Mouse (Mus musculus) liver, embryonic 14.5 days (tissue): ENCODE measurements around the gene Pon2. TPM values are rescaled to one million over a fixed set of nuclear protein-coding genes. Genes with fewer than 3 reads are reported as not detected.

Experiments used
- ATAC-seq: fragments of 200-750 bp; cut with Nextera tagmentation; 2 replicates; pipeline ENCODE4 v1.8.0; 2017; ENCODE audit warnings: moderate number of reproducible peaks, mild to moderate bottlenecking, moderate library complexity; ENCODE audit not compliant: insufficient read depth
- DNase-seq, 3 experiments: peaks; one replicate each; pipeline ENCODE4 v3.0.0-alpha.2; 2012 to 2013; ENCODE audit warnings: low read depth in 3 of 3, low spot score in 3 of 3
- H3K27ac ChIP-seq: fragments of 300-500 bp; sonication (generic); 2 replicates; pipeline ENCODE4 v1.5.1; 2014; ENCODE audit warnings: moderate library complexity, mild to moderate bottlenecking, control low read depth, inconsistent platforms
- H3K27me3 ChIP-seq: fragments of 300-500 bp; sonication (generic); 2 replicates; pipeline ENCODE4 v1.6.1; 2014; ENCODE audit warnings: mild to moderate bottlenecking, low read length, moderate library complexity; ENCODE audit not compliant: control insufficient read depth, insufficient read depth
- H3K36me3 ChIP-seq: fragments of 300-500 bp; sonication (generic); replicated peaks from 2 replicates; pipeline ENCODE4 v1.6.1; 2014; ENCODE audit warnings: low read depth; ENCODE audit not compliant: control insufficient read depth, insufficient read depth
- H3K4me1 ChIP-seq, 2 experiments: fragments of 200-500 bp in 1 of 2; fragments of 300-500 bp in 1 of 2; sonication (generic) in 1 of 2; replicated peaks; 2 replicates each; pipeline ENCODE4 v1.6.1; 2012 to 2014; ENCODE audit warnings: antibody characterized with exemption in 1 of 2, inconsistent platforms in 1 of 2, low read length in 1 of 2; ENCODE audit not compliant: control insufficient read depth in 2 of 2, insufficient read depth in 2 of 2
- H3K4me2 ChIP-seq: fragments of 300-500 bp; sonication (generic); 2 replicates; pipeline ENCODE4 v1.6.1; 2014; ENCODE audit warnings: low read depth, mild to moderate bottlenecking, control low read depth, moderate library complexity
- H3K4me3 ChIP-seq, 2 experiments: fragments of 200-500 bp in 1 of 2; fragments of 300-500 bp in 1 of 2; sonication (generic) in 1 of 2; 2 replicates each; pipeline ENCODE4 v1.5.1; 2012 to 2014; ENCODE audit warnings: low read depth in 2 of 2, low read length in 2 of 2, mild to moderate bottlenecking in 2 of 2, control low read depth in 1 of 2, inconsistent platforms in 1 of 2, moderate library complexity in 1 of 2; ENCODE audit not compliant: insufficient read depth in 1 of 2
- H3K9ac ChIP-seq: fragments of 300-500 bp; sonication (generic); replicated peaks from 2 replicates; pipeline ENCODE4 v1.6.1; 2014; ENCODE audit warnings: mild to moderate bottlenecking, control low read depth, moderate library complexity
- H3K9me3 ChIP-seq: fragments of 300-500 bp; sonication (generic); 2 replicates; pipeline ENCODE4 v1.6.1; 2016; ENCODE audit warnings: low read length, mixed read lengths; ENCODE audit not compliant: control insufficient read depth
- CTCF ChIP-seq: IDR thresholded peaks from 2 replicates; pipeline ENCODE4 v1.5.1; 2016; ENCODE audit warnings: antibody characterized with exemption, low read depth, control low read depth
- EP300 ChIP-seq: IDR thresholded peaks from 2 replicates; pipeline ENCODE4 v1.6.1; 2016; ENCODE audit warnings: antibody characterized with exemption, low read depth
- WGBS: fragments of 180-500 bp; shearing (Covaris S2); extraction: QIAGEN DNeasy Blood & Tissue Kit; methylation state at CpG from one replicate; pipeline ENCODE4 v1.1.7; 2014; ENCODE audit not compliant: insufficient replicate concordance; 5-methylcytosine and 5-hydroxymethylcytosine counted together
- polyA plus RNA-seq, 2 experiments: library from polyadenylated mRNA; depleted of rRNA in 1 of 2; stranded (reverse) in 1 of 2; unstranded in 1 of 2; fragments of >200 nt; fragmentation: Nextera tagmentation in 1 of 2; extraction: Ambion mirVana in 1 of 2; gene quantifications; 2 replicates each; pipeline versions ENCODE4 v1.2.1 to v1.2.3; 2012 to 2014

Gene Pon2
- polyA plus RNA-seq, 2 experiments: 27.3 to 32.5 TPM

DNA sequence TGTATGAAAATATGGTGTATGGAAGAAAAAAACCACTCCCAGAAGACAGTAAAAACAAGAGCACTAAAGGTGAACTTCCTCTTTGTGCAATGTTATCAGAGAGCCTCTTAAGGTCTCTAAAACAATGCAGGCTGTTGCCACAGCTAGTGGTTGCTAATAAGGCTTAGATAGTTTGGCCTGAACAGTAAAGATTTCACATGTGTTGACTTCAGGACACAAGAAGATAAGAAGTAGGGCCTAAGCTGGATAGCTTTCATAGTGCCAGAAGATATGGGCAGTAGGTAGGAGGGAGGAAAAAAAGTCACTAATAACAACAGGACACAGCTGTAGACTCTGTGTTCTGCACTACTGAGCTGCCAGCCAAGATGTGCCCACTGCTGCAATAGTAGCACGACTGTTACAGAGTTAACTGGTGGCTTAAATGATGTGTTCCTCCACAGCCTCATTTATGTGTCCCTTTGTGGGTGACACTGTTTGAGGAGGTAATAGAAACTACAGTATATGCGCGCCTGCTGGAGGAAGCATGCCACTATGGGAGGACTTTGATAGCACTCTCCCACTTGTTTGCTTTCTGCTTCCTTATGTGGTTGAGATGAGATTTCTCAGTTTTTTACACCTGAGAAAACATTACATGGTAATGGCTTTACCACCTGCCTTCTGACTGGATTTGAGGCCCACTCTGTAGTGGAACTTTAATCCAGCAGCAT, 17.0 kb upstream of the Pon2 start:
- Histone ChIP-seq H3K9ac (no peak overlapping the region), H3K27ac (peak overlapping the region; percentile 46), H3K27me3 (no peaks in the 10 kb centered on the region), H3K9me3 (no peaks in the 10 kb centered on the region), H3K36me3 (no peaks in the 10 kb centered on the region), H3K4me3 (no peak overlapping the region), H3K4me2 (no peak overlapping the region), H3K4me1 (peaks cover 13 to 20% of the 10 kb centered on the region in 2 experiments)
- WGBS: 23% methylated on average over 3 of the region's 3 CpGs
- ATAC-seq (peak; percentile 92), DNase-seq (peak; percentile 52 to 69 (median 67))
- TF ChIP-seq EP300 (peak; percentile 94), CTCF (no peak)

DNA sequence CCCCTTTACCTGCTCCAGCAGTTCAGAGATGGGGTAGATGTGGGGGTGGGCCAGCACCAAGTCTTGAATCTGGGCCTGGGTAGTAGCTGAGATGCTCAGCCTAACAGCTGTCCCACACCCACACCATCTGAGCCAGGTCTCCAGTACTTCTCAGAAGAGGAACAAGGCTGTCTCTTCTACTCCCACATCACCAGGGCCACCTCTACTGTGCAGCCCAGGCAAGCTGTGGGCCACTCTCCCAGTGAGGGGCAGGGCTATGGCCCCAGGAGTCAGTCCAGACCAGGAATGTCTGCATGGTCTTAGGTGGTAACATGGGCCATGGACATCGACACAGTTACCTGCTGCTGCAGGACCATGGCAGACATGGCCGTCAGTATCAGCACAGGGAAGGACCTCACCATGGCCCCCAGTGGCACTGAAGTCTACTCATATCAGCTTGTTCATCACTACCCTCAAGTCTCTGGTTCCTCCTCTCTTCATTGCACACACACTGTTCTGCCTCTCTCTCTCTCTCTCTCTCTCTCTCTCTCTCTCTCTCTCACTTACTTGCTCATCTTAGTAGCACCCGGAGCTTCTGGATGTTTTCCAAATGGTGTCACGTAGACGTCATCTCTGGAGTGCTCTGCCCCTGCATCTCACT, 15.8 kb upstream of the Pon2 start:
- Histone ChIP-seq H3K36me3 (no peaks in the 10 kb centered on the region), H3K27me3 (no peaks in the 10 kb centered on the region), H3K27ac (peak overlapping the region; percentile 46), H3K4me3 (no peak overlapping the region), H3K4me2 (no peak overlapping the region), H3K4me1 (peaks cover 13 to 20% of the 10 kb centered on the region in 2 experiments), H3K9ac (no peak overlapping the region; the same call in 1 of the 2 replicates), H3K9me3 (no peaks in the 10 kb centered on the region)
- no peak for DNase-seq
- 38% methylated on average over 5 of the region's 5 CpGs for WGBS
- peak; percentile 22; the same call in 1 of the 2 replicates for ATAC-seq
- no peak for TF ChIP-seq EP300
- no peak for TF ChIP-seq CTCF

DNA sequence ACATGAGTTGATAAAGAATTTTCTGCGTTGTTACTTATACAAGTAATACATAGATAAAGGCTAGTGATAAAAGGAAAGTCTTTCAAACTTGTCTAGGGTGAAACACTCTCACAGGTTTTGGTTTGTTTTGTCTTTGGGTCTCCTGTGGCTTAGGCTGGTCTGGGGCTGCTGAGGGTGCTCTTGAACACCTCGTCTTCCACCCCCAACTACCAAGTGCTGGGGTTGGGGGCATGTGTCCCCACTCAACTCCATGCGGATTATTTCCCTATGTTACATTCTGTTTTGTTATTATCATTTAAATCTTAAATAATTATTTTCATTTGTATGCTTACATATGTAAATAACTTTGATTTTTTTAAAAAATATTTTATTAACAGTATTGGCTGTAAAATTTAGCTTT, 12.2 kb upstream of the Pon2 start:
- no peak for TF ChIP-seq EP300
- TF ChIP-seq CTCF: no peak
- Histone ChIP-seq H3K4me3 (no peak overlapping the region), H3K36me3 (no peaks in the 10 kb centered on the region), H3K4me1 (peaks cover 13 to 18% of the 10 kb centered on the region in 2 experiments), H3K4me2 (no peak overlapping the region), H3K9ac (no peak overlapping the region), H3K27ac (no peak overlapping the region), H3K9me3 (no peaks in the 10 kb centered on the region), H3K27me3 (no peaks in the 10 kb centered on the region)
- 57% methylated on average over 3 of the region's 3 CpGs for WGBS
- DNase-seq (no peak), ATAC-seq (no peak)

DNA sequence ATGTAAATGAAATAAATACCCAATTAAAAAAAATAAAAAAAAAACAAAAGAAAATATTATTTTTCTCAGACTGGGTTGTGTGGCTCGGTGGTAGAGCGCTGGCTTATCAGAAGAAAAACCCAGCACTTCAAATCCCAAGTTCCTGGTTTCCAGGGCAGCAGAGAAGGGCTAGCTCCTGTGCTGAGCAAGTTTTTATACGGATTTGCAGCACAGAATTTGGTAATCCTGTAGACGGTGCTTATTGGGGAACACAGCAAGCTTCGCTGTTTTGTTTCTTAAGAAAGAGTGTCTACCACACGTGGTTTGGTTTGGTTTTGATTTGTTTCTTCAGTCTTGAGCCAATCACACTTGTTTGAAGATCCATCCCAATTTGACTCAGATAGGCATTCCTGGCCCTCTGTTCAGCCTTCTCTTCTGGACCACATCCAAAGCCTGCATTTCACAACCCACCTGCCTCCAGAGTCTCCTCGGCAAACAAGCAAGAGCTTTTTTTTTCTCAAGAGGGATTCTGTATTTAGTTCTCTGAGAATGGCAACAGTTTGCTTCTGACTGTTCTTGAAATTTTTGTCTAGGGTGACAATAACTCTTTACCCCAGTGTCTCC, 11.4 kb upstream of the Pon2 start:
- peaks cover 10 to 11% of the 10 kb centered on the region in 2 experiments for H3K4me1 ChIP-seq
- H3K4me2 ChIP-seq: no peak overlapping the region
- H3K9me3 ChIP-seq: no peaks in the 10 kb centered on the region
- H3K9ac ChIP-seq: no peak overlapping the region
- no peaks in the 10 kb centered on the region for H3K36me3 ChIP-seq
- no peak for TF ChIP-seq EP300
- no peak for TF ChIP-seq CTCF
- no peaks in the 10 kb centered on the region for H3K27me3 ChIP-seq
- H3K27ac ChIP-seq: no peak overlapping the region
- ATAC-seq: no peak
- WGBS: 69% methylated on average over 7 of the region's 7 CpGs
- no peak for DNase-seq
- H3K4me3 ChIP-seq: no peak overlapping the region

DNA sequence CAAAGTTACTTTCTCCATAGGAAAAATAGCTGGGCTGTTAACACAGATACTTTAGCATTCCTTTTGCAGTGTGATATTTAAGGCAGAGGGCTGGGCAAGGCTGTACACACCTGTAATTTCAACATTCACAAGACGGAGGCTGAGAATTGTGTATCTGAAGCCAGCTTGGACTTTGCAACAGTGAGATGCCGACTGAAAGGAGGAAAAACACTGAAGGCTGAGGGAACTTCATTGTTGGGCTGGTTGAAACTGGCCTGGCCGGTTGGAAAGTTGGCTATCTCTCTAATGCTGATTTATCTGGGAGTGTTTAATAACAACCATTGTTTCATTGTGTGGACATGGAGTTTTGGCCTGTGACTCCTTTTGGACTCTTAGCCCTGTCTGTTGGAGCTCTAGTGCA, 7.7 kb upstream of the Pon2 start:
- Histone ChIP-seq H3K27me3 (no peaks in the 10 kb centered on the region), H3K36me3 (no peaks in the 10 kb centered on the region), H3K4me1 (no peaks in the 10 kb centered on the region), H3K9me3 (no peaks in the 10 kb centered on the region), H3K27ac (no peak overlapping the region), H3K4me3 (no peak overlapping the region), H3K4me2 (no peak overlapping the region), H3K9ac (no peak overlapping the region)
- WGBS: 61% methylated on average over 3 of the region's 3 CpGs
- TF ChIP-seq EP300: no peak
- no peak for TF ChIP-seq CTCF
- DNase-seq (no peak), ATAC-seq (no peak)
